Mouse (Mus musculus): ENCODE data around the gene Cd34.

- TF ChIP-seq CTCF (IDR thresholded peaks at IDR 0.05; ENCODE audit: low read depth) (no peak), EP300 (IDR thresholded peaks at IDR 0.05; ENCODE audit: low read depth) (no peak)
Measured at GRCm38 (mm10) chr1:194929275-194929971, 9.2 kb upstream of the Cd34 start.

Data from liver, postnatal 0 days (tissue).